Mouse (Mus musculus) intestine, postnatal 0 days (tissue): ENCODE data around the gene Kdm6b. TPM values are rescaled to one million over a fixed set of nuclear protein-coding genes. Genes with fewer than 3 reads are reported as not detected.

ENCODE experiments used
- ATAC-seq: fragments of 200-750 bp; cut with Nextera tagmentation; 2 replicates; pipeline ENCODE4 v1.8.0; 2017; ENCODE audit warnings: mild to moderate bottlenecking, moderate TSS enrichment, moderate library complexity
- H3K27ac ChIP-seq: fragments of 300-500 bp; sonication (generic); 2 replicates; pipeline ENCODE4 v1.5.1; 2014; ENCODE audit warnings: mild to moderate bottlenecking, low read depth, low read length, moderate library complexity
- H3K27me3 ChIP-seq: fragments of 300-500 bp; sonication (generic); replicated peaks from 2 replicates; pipeline ENCODE4 v1.6.1; 2014; ENCODE audit warnings: low read length, mixed read lengths; ENCODE audit not compliant: control insufficient read depth, insufficient read depth
- H3K36me3 ChIP-seq: fragments of 300-500 bp; sonication (generic); 2 replicates; pipeline ENCODE4 v1.6.1; 2014; ENCODE audit warnings: mild to moderate bottlenecking, moderate library complexity; ENCODE audit not compliant: control insufficient read depth, insufficient read depth
- H3K4me1 ChIP-seq: fragments of 300-500 bp; sonication (generic); replicated peaks from 2 replicates; pipeline ENCODE4 v1.6.1; 2014; ENCODE audit warnings: antibody characterized with exemption, low read length, mixed read lengths; ENCODE audit not compliant: control insufficient read depth, insufficient read depth
- H3K4me2 ChIP-seq: fragments of 300-500 bp; sonication (generic); replicated peaks from 2 replicates; pipeline ENCODE4 v1.6.1; 2014; ENCODE audit warnings: low read depth, mild to moderate bottlenecking, moderate library complexity
- H3K4me3 ChIP-seq: fragments of 300-500 bp; sonication (generic); 2 replicates; pipeline ENCODE4 v1.5.1; 2014; ENCODE audit warnings: low read depth, low read length
- H3K9ac ChIP-seq: fragments of 300-500 bp; sonication (generic); 2 replicates; pipeline ENCODE4 v1.6.1; 2014; ENCODE audit warnings: mild to moderate bottlenecking, low read depth, low read length
- H3K9me3 ChIP-seq: fragments of 300-500 bp; sonication (generic); 2 replicates; pipeline ENCODE4 v1.6.1; 2016; ENCODE audit warnings: mixed run types; ENCODE audit not compliant: control insufficient read depth
- CTCF ChIP-seq: sonication (generic); IDR thresholded peaks from 2 replicates; pipeline ENCODE4 v1.5.1; 2016; ENCODE audit warnings: low read depth, mild to moderate bottlenecking, control low read depth, antibody characterized with exemption, moderate library complexity
- WGBS: fragments of 180-500 bp; shearing (Covaris S2); extraction: QIAGEN DNeasy Blood & Tissue Kit; methylation state at CpG from one replicate; pipeline ENCODE4 v1.1.7; 2014; 5-methylcytosine and 5-hydroxymethylcytosine counted together
- polyA plus RNA-seq: library from polyadenylated mRNA; unstranded; fragments of >200 nt; fragmentation: Nextera tagmentation; extraction: Ambion mirVana; gene quantifications from 2 replicates; pipeline ENCODE4 v1.2.1, GENCODE M21; 2015

The Kdm6b gene
- polyA plus RNA-seq = 18.2 and 23.6 TPM in 2 replicates

- Histone ChIP-seq H3K9me3 (no peaks in the 10 kb centered on the region), H3K27ac (peak within 1 kb of the TSS; percentile 98), H3K27me3 (no peaks in the 10 kb centered on the region), H3K4me2 (peak within 1 kb of the TSS; percentile 86), H3K36me3 (no peaks in the 10 kb centered on the region; the same call in 1 of the 2 replicates), H3K4me1 (peaks cover 16% of the 10 kb centered on the region), H3K4me3 (peak within 1 kb of the TSS; percentile 7; the same call in 1 of the 2 replicates), H3K9ac (peak within 1 kb of the TSS; percentile 7; the same call in 1 of the 2 replicates)
- peak; percentile 35; the same call in 1 of the 2 replicates for TF ChIP-seq CTCF
- ATAC-seq = no peak
- 26% methylated on average over 12 of the region's 12 CpGs for WGBS
Measured at GRCm38 (mm10) chr11:69413221-69414181, at the start of gene Kdm6b. Gene Kdm6b, minus strand, starts transcription at chr11:69413675.

- WGBS = 48% methylated on average over 5 of the region's 5 CpGs
- no peaks in the 10 kb centered on the region for H3K27me3 ChIP-seq
- H3K9ac ChIP-seq = no peak overlapping the region
- H3K4me2 ChIP-seq = no peak overlapping the region
- no peaks in the 10 kb centered on the region for H3K4me1 ChIP-seq
- no peaks in the 10 kb centered on the region for H3K36me3 ChIP-seq
- no peaks in the 10 kb centered on the region for H3K9me3 ChIP-seq
- H3K4me3 ChIP-seq = no peak overlapping the region
- no peak for TF ChIP-seq CTCF
- ATAC-seq = no peak
- no peak overlapping the region for H3K27ac ChIP-seq
Measured at GRCm38 (mm10) chr11:69461568-69461967, 48.1 kb upstream of the Kdm6b start.

GRCm38 (mm10) chr11:69459883-69460282 lies 46.4 kb upstream of the Kdm6b start:
- Histone ChIP-seq H3K9ac (no peak overlapping the region), H3K9me3 (no peaks in the 10 kb centered on the region), H3K27ac (no peak overlapping the region), H3K36me3 (no peaks in the 10 kb centered on the region), H3K4me3 (no peak overlapping the region), H3K4me1 (no peaks in the 10 kb centered on the region), H3K27me3 (no peaks in the 10 kb centered on the region), H3K4me2 (no peak overlapping the region)
- ATAC-seq = no peak
- 64% methylated on average over 4 of the region's 4 CpGs for WGBS
- TF ChIP-seq CTCF = no peak

GRCm38 (mm10) chr11:69457006-69457579 lies 43.6 kb upstream of the Kdm6b start:
- TF ChIP-seq CTCF = no peak
- 42% methylated on average over 6 of the region's 6 CpGs for WGBS
- H3K4me3 ChIP-seq = no peak overlapping the region
- H3K4me1 ChIP-seq = no peaks in the 10 kb centered on the region
- H3K9ac ChIP-seq = no peak overlapping the region
- no peaks in the 10 kb centered on the region for H3K27me3 ChIP-seq
- H3K9me3 ChIP-seq = no peaks in the 10 kb centered on the region
- no peak overlapping the region for H3K4me2 ChIP-seq
- ATAC-seq = no peak
- no peak overlapping the region for H3K27ac ChIP-seq
- H3K36me3 ChIP-seq = no peaks in the 10 kb centered on the region

DNA sequence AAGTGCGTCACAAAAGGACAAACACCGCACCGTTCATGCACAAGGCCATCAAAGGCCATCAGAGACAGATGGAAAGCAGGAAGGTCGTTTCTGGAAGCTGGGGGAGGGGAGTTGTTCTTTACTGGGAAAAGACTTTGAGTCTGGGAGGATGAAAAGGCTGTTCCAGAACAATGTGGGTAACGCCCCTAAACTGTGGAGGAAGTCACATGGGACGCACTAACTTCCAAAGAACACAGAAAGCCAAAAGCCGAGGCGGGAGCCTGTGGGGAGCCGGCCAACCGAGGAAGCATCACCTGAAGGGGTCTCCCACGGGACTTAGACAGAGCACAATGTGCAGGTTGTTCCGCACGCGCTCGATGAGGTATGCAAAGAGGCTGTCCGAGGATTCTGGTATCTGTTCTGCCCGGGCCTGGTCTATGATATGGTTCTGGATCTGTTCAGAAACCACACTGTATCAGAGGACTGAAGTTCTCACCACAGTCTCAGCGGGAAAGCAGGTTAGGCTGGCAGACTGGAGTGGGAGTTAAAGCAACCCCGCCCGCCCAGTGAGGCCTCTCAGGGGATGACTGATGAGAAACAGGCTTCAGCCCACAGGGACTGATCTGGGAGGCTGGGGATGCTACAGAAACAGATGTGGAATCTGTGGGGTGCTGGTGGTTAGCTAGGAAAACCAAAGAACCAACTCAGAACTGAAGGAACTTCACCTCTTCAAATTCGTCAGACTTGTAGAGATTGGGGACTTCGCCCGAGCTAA lies 38.8 kb upstream of the Kdm6b start:
- no peak overlapping the region for H3K4me3 ChIP-seq
- peak overlapping the region; percentile 1; the same call in 1 of the 2 replicates for H3K9ac ChIP-seq
- WGBS = 53% methylated on average over 23 of the region's 23 CpGs
- TF ChIP-seq CTCF = no peak
- H3K4me1 ChIP-seq = no peaks in the 10 kb centered on the region
- H3K9me3 ChIP-seq = no peaks in the 10 kb centered on the region
- no peaks in the 10 kb centered on the region for H3K36me3 ChIP-seq
- peak overlapping the region; percentile 23 for H3K27ac ChIP-seq
- 0 out of 2 replicates have a peak, but pooled peaks have one; percentile 47 for ATAC-seq
- H3K27me3 ChIP-seq = no peaks in the 10 kb centered on the region
- H3K4me2 ChIP-seq = peak overlapping the region; percentile 24; the same call in 1 of the 2 replicates
